Mouse (Mus musculus): ENCODE data around the gene Iltifb.
"Not testable (repeated sequence)": the region's sequence is repeated elsewhere in the genome, so short reads cannot be mapped to it uniquely, and the experiment has no call there.

Iltifb gene

GRCm38 (mm10) chr10:118294938-118295337 lies at the start of gene Iltifb:
Gene Iltifb (minus strand): TSS chr10:118295038.
- no peak for DNase-seq

GRCm38 (mm10) chr10:118343155-118343554 lies 48.3 kb upstream of the Iltifb start, which contains the start of gene Gm9046:
Gene Gm9046 (minus strand): TSS chr10:118343255.
- not testable (repeated sequence) for DNase-seq

GRCm38 (mm10) chr10:118337731-118338130 lies 42.9 kb upstream of the Iltifb start, which contains the start of gene Gm9045:
Gene Gm9045 (minus strand): TSS chr10:118337831.
- not testable (repeated sequence) for DNase-seq

GRCm38 (mm10) chr10:118332308-118332707 lies 37.5 kb upstream of the Iltifb start, which contains the start of gene Gm9044:
Gene Gm9044 (minus strand): TSS chr10:118332408.
- DNase-seq = not testable (repeated sequence)

GRCm38 (mm10) chr10:118326869-118327268 lies 32.0 kb upstream of the Iltifb start, which contains the start of gene Gm9040:
Gene Gm9040 (minus strand): TSS chr10:118326969.
- DNase-seq = not testable (repeated sequence)

- DNase-seq = no peak
Observed at GRCm38 (mm10) chr10:118319024-118319423, 24.2 kb upstream of the Iltifb start.

- not testable (repeated sequence) for DNase-seq
Observed at GRCm38 (mm10) chr10:118302133-118302532, 7.3 kb upstream of the Iltifb start.

GRCm38 (mm10) chr10:118283016-118283415 lies 11.8 kb downstream of the Iltifb start:
- DNase-seq = not testable (repeated sequence)

GRCm38 (mm10) chr10:118282565-118282964 lies 12.3 kb downstream of the Iltifb start:
- DNase-seq = not testable (repeated sequence)

GRCm38 (mm10) chr10:118278069-118278468 lies 16.8 kb downstream of the Iltifb start:
- not testable (repeated sequence) for DNase-seq

- DNase-seq = not testable (repeated sequence)
Observed at GRCm38 (mm10) chr10:118271416-118271815, 23.4 kb downstream of the Iltifb start.

GRCm38 (mm10) chr10:118268812-118269211 lies 26.0 kb downstream of the Iltifb start:
- not testable (repeated sequence) for DNase-seq

GRCm38 (mm10) chr10:118258388-118258787 lies 36.5 kb downstream of the Iltifb start, which contains the start of gene Gm32802:
Gene Gm32802 (plus strand): TSS chr10:118258688.
- not testable (repeated sequence) for DNase-seq

GRCm38 (mm10) chr10:118250852-118251295 lies 44.0 kb downstream of the Iltifb start:
- DNase-seq = no peak

- not testable (repeated sequence) for DNase-seq
Observed at GRCm38 (mm10) chr10:118249006-118249595, 45.7 kb downstream of the Iltifb start.

GRCm38 (mm10) chr10:118240680-118241079 lies 54.2 kb downstream of the Iltifb start, which contains the start of gene Gm32717:
Gene Gm32717 (minus strand): TSS chr10:118240780.
- DNase-seq = not testable (repeated sequence)

Measured in kidney, adult 9 months (tissue).